Mouse (Mus musculus) spleen, postnatal 36 days (tissue): ENCODE results near the gene 1700057G04Rik.
"Not testable (repeated sequence)": the region's sequence is repeated elsewhere in the genome, so short reads cannot be mapped to it uniquely, and the experiment has no call there.

Experiments used
- DNase-seq, 2 experiments: peaks; one replicate each; pipeline ENCODE4 v3.0.0; 2022; ENCODE audit warnings: low spot score in 2 of 2, mixed read lengths in 1 of 2

The 1700057G04Rik gene

GRCm38 (mm10) chr9:92305075-92305474 lies 4.1 kb upstream of the 1700057G04Rik start:
- no peak for DNase-seq

- DNase-seq, result no peak
Measured at GRCm38 (mm10) chr9:92305620-92306220, 3.5 kb upstream of the 1700057G04Rik start.

GRCm38 (mm10) chr9:92316791-92317190 lies 7.6 kb downstream of the 1700057G04Rik start:
- DNase-seq, result no peak

- DNase-seq, result not testable (repeated sequence)
Measured at GRCm38 (mm10) chr9:92325936-92326335, 16.8 kb downstream of the 1700057G04Rik start.

- DNase-seq, result no peak
Measured at GRCm38 (mm10) chr9:92326813-92327212, 17.6 kb downstream of the 1700057G04Rik start.

GRCm38 (mm10) chr9:92331383-92331782 lies 22.2 kb downstream of the 1700057G04Rik start:
- no peak for DNase-seq

GRCm38 (mm10) chr9:92334845-92335244 lies 25.7 kb downstream of the 1700057G04Rik start:
- DNase-seq, result no peak

- DNase-seq, result no peak
Measured at GRCm38 (mm10) chr9:92335277-92335818, 26.2 kb downstream of the 1700057G04Rik start.

- DNase-seq, result no peak
Measured at GRCm38 (mm10) chr9:92337063-92337462, 27.9 kb downstream of the 1700057G04Rik start.

- DNase-seq, result no peak
Measured at GRCm38 (mm10) chr9:92337661-92338060, 28.5 kb downstream of the 1700057G04Rik start.

GRCm38 (mm10) chr9:92338954-92339353 lies 29.8 kb downstream of the 1700057G04Rik start:
- no peak for DNase-seq

- no peak for DNase-seq
Measured at GRCm38 (mm10) chr9:92351924-92352323, 42.7 kb downstream of the 1700057G04Rik start.

GRCm38 (mm10) chr9:92353306-92353705 lies 44.1 kb downstream of the 1700057G04Rik start:
- DNase-seq, result no peak

- DNase-seq, result no peak
Measured at GRCm38 (mm10) chr9:92360691-92361310, 51.6 kb downstream of the 1700057G04Rik start.

- no peak for DNase-seq
Measured at GRCm38 (mm10) chr9:92363478-92363877, 54.3 kb downstream of the 1700057G04Rik start.

GRCm38 (mm10) chr9:92368920-92369319 lies 59.7 kb downstream of the 1700057G04Rik start:
- DNase-seq, result no peak

- DNase-seq, result no peak
Measured at GRCm38 (mm10) chr9:92373896-92374295, 64.7 kb downstream of the 1700057G04Rik start.

- peak in 1 of 2 experiments; percentile 13 for DNase-seq
Measured at GRCm38 (mm10) chr9:92374705-92375199, 65.6 kb downstream of the 1700057G04Rik start.

GRCm38 (mm10) chr9:92375378-92375777 lies 66.2 kb downstream of the 1700057G04Rik start:
- DNase-seq, result no peak

- DNase-seq, result no peak
Measured at GRCm38 (mm10) chr9:92377967-92378366, 68.8 kb downstream of the 1700057G04Rik start.

- no peak for DNase-seq
Measured at GRCm38 (mm10) chr9:92379240-92379639, 70.1 kb downstream of the 1700057G04Rik start.

GRCm38 (mm10) chr9:92383415-92383814 lies 74.2 kb downstream of the 1700057G04Rik start:
- DNase-seq, result no peak

- DNase-seq, result no peak
Measured at GRCm38 (mm10) chr9:92384401-92384800, 75.2 kb downstream of the 1700057G04Rik start.
